Mouse (Mus musculus) stomach, postnatal 0 days (tissue): ENCODE results near the gene AC161166.1. TPM values are rescaled to one million over a fixed set of nuclear protein-coding genes. Genes with fewer than 3 reads are reported as not detected.
A peak's percentile ranks its signal among the peaks of the same experiment; 100 is the strongest.

ENCODE experiments used
- ATAC-seq: fragments of 200-750 bp; cut with Nextera tagmentation; 2 replicates; pipeline ENCODE4 v1.8.0; 2017; ENCODE audit not compliant: low FRiP score, low TSS enrichment
- DNase-seq: peaks from one replicate; pipeline ENCODE4 v3.0.0-alpha.2; 2016; ENCODE audit warnings: low spot score
- H3K27ac ChIP-seq: fragments of 300-500 bp; sonication (generic); replicated peaks from 2 replicates; pipeline ENCODE4 v1.5.1; 2014; ENCODE audit warnings: mild to moderate bottlenecking, control low read depth
- H3K27me3 ChIP-seq: fragments of 300-500 bp; sonication (generic); 2 replicates; pipeline ENCODE4 v1.6.1; 2014; ENCODE audit warnings: low read length; ENCODE audit not compliant: control insufficient read depth, insufficient read depth
- H3K36me3 ChIP-seq: fragments of 300-500 bp; sonication (generic); 2 replicates; pipeline ENCODE4 v1.6.1; 2014; ENCODE audit warnings: low read length, mixed read lengths; ENCODE audit not compliant: control insufficient read depth, insufficient read depth
- H3K4me1 ChIP-seq: fragments of 300-500 bp; sonication (generic); replicated peaks from 2 replicates; pipeline ENCODE4 v1.6.1; 2014; ENCODE audit warnings: antibody characterized with exemption; ENCODE audit not compliant: control insufficient read depth, insufficient read depth
- H3K4me2 ChIP-seq: fragments of 300-500 bp; sonication (generic); replicated peaks from 2 replicates; pipeline ENCODE4 v1.6.1; 2014; ENCODE audit warnings: low read depth, mild to moderate bottlenecking, control low read depth, moderate library complexity
- H3K4me3 ChIP-seq: fragments of 300-500 bp; sonication (generic); 2 replicates; pipeline ENCODE4 v1.5.1; 2014; ENCODE audit warnings: low read depth, low read length, control low read depth
- H3K9ac ChIP-seq: fragments of 300-500 bp; sonication (generic); 2 replicates; pipeline ENCODE4 v1.6.1; 2014; ENCODE audit warnings: mild to moderate bottlenecking, low read length, control low read depth, mixed read lengths
- H3K9me3 ChIP-seq: fragments of 300-500 bp; sonication (generic); 2 replicates; pipeline ENCODE4 v1.6.1; 2016; ENCODE audit warnings: low read length; ENCODE audit not compliant: control insufficient read depth
- CTCF ChIP-seq: IDR thresholded peaks from 2 replicates; pipeline ENCODE4 v1.5.1; 2016; ENCODE audit warnings: antibody characterized with exemption, low read depth, mild to moderate bottlenecking, moderate library complexity
- EP300 ChIP-seq: optimal IDR thresholded peaks from 2 replicates; pipeline ENCODE3; 2016; ENCODE audit warnings: antibody characterized with exemption
- WGBS: fragments of 180-500 bp; shearing (Covaris S2); extraction: QIAGEN DNeasy Blood & Tissue Kit; methylation state at CpG from one replicate; pipeline ENCODE4 v1.1.7; 2014; 5-methylcytosine and 5-hydroxymethylcytosine counted together
- polyA plus RNA-seq: library from polyadenylated mRNA; unstranded; fragments of >200 nt; fragmentation: Nextera tagmentation; extraction: Ambion mirVana; gene quantifications from 2 replicates; pipeline ENCODE4 v1.2.1, GENCODE M21; 2015

AC161166.1 gene
- polyA plus RNA-seq, 1 experiment from 2014 or later = 0.07 TPM

- no peaks in the 10 kb centered on the region for H3K9me3 ChIP-seq
- H3K27me3 ChIP-seq = no peaks in the 10 kb centered on the region
- DNase-seq (no peak), ATAC-seq (no peak)
- WGBS = 43% methylated on average over 15 of the region's 15 CpGs
- H3K4me1 ChIP-seq = no peaks in the 10 kb centered on the region
- H3K36me3 ChIP-seq = no peaks in the 10 kb centered on the region
- no peak overlapping the region for H3K27ac ChIP-seq
- TF ChIP-seq CTCF = no peak
- no peak for TF ChIP-seq EP300
- peak overlapping the region; percentile 91; the same call in 1 of the 2 replicates for H3K4me2 ChIP-seq
- H3K9ac ChIP-seq = no peak overlapping the region
- no peak overlapping the region for H3K4me3 ChIP-seq
Measured at GRCm38 (mm10) chr7:24505447-24506064, 6.7 kb downstream of the AC161166.1 start.

- Histone ChIP-seq H3K9ac (no peak overlapping the region), H3K27ac (no peak overlapping the region), H3K27me3 (no peaks in the 10 kb centered on the region), H3K36me3 (no peaks in the 10 kb centered on the region), H3K9me3 (no peaks in the 10 kb centered on the region), H3K4me2 (no peak overlapping the region), H3K4me1 (no peaks in the 10 kb centered on the region), H3K4me3 (no peak overlapping the region)
- ATAC-seq (no peak), DNase-seq (no peak)
- 36% methylated on average over 4 of the region's 4 CpGs for WGBS
- no peak for TF ChIP-seq EP300
- TF ChIP-seq CTCF = no peak
Measured at GRCm38 (mm10) chr7:24504868-24505267, 7.4 kb downstream of the AC161166.1 start.

GRCm38 (mm10) chr7:24504004-24504403, 8.3 kb downstream of the AC161166.1 start:
- H3K27me3 ChIP-seq = no peaks in the 10 kb centered on the region
- no peak for TF ChIP-seq CTCF
- no peak for TF ChIP-seq EP300
- H3K4me3 ChIP-seq = no peak overlapping the region
- H3K4me2 ChIP-seq = no peak overlapping the region
- no peak overlapping the region for H3K27ac ChIP-seq
- no peaks in the 10 kb centered on the region; the same call in 1 of the 2 replicates for H3K4me1 ChIP-seq
- no peak overlapping the region for H3K9ac ChIP-seq
- ATAC-seq (no peak), DNase-seq (no peak)
- H3K36me3 ChIP-seq = no peaks in the 10 kb centered on the region
- no peaks in the 10 kb centered on the region for H3K9me3 ChIP-seq
- WGBS = 16% methylated on average over 8 of the region's 10 CpGs

DNA sequence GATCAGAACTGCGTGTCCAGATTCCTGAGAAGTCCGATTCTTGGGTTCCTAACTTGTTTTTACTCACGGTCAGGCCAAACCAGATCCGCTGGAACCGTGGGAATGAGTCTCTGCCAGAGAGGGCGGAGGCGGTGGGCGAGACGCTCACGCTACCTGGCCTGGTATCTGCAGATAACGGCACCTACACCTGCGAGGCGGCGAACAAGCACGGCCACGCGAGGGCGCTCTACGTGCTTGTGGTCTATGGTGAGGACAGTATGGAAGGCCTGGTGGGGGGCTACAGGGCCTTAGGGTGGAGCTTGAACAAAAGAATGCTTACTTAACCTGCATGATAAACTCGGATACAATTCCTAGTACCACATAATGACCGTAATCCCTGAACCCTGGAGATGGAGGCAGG, 10.8 kb downstream of the AC161166.1 start:
- TF ChIP-seq EP300 (no peak), CTCF (peak; percentile 63)
- Histone ChIP-seq H3K27me3 (no peaks in the 10 kb centered on the region), H3K9ac (no peak overlapping the region), H3K27ac (no peak overlapping the region), H3K36me3 (no peaks in the 10 kb centered on the region), H3K4me3 (no peak overlapping the region), H3K4me1 (no peaks in the 10 kb centered on the region; the same call in 1 of the 2 replicates), H3K4me2 (no peak overlapping the region), H3K9me3 (no peaks in the 10 kb centered on the region)
- 49% methylated on average over 21 of the region's 21 CpGs for WGBS
- DNase-seq (peak; percentile 47), ATAC-seq (no peak)

DNA sequence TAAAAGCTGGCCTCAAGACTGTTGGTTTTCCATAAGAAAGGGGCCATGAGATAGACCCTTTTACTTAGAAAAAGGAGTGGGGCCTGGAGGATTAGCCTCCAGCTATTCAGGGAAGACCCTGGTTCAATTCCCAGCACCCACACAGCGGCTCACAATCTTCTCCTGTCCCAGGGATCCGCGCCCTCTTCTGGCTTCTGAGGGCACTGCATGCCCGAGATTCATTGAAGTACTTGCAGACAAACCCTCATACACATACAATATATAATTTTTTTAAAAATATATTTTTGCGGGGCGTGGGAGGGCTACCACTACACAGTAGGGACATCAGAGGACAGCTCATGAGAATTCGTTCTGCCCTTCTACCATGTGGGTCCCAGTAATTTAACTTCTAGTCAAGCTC, 11.3 kb downstream of the AC161166.1 start:
- peak; percentile 50 for DNase-seq
- 35% methylated on average over 7 of the region's 7 CpGs for WGBS
- Histone ChIP-seq H3K9ac (no peak overlapping the region), H3K36me3 (no peaks in the 10 kb centered on the region), H3K27me3 (no peaks in the 10 kb centered on the region), H3K4me2 (no peak overlapping the region), H3K27ac (no peak overlapping the region), H3K4me3 (no peak overlapping the region), H3K4me1 (no peaks in the 10 kb centered on the region; the same call in 1 of the 2 replicates), H3K9me3 (no peaks in the 10 kb centered on the region)
- TF ChIP-seq CTCF (peak; percentile 62), EP300 (no peak)
- ATAC-seq = no peak

GRCm38 (mm10) chr7:24499856-24500577, 12.2 kb downstream of the AC161166.1 start:
- peak overlapping the region; percentile 20; the same call in 1 of the 2 replicates for H3K4me3 ChIP-seq
- ATAC-seq (0 out of 2 replicates have a peak, but pooled peaks have one; percentile 27), DNase-seq (peak; percentile 46)
- peak overlapping the region; percentile 45 for H3K4me2 ChIP-seq
- no peaks in the 10 kb centered on the region; the same call in 1 of the 2 replicates for H3K4me1 ChIP-seq
- no peaks in the 10 kb centered on the region for H3K36me3 ChIP-seq
- H3K27ac ChIP-seq = no peak overlapping the region
- H3K9ac ChIP-seq = no peak overlapping the region
- no peak for TF ChIP-seq EP300
- TF ChIP-seq CTCF = no peak
- no peaks in the 10 kb centered on the region for H3K9me3 ChIP-seq
- WGBS = 8% methylated on average over 43 of the region's 43 CpGs
- H3K27me3 ChIP-seq = no peaks in the 10 kb centered on the region
